Mouse (Mus musculus) CD4-positive helper T cell, adult 2 months (primary cell): ENCODE data around the gene D10Jhu81e.
"Not testable (repeated sequence)": the region's sequence is repeated elsewhere in the genome, so short reads cannot be mapped to it uniquely, and the experiment has no call there.

Source experiments
- DNase-seq: peaks from one replicate; pipeline ENCODE4 v3.0.0-alpha.2; 2012; ENCODE audit warnings: low read depth, missing footprints, low spot score

D10Jhu81e gene

DNA sequence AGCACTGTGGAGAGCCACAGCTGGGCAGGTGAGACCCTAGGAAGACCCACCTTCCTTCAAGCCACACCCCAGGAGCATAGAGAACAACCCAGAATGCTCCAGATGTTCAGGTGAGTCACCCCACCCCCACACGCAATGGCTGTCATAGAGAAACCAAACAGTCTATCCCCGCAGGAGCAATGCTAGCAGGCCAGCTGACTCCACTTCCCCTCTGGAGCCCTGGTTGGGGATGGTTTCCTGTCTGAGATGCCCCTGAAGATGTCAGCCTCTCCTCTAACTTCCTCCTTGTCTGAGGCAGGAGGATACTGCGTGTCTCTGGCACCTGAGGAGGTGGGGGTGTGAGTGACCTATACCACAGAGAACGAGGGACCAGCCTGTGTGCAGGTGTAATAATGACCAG is 35.2 kb downstream of the D10Jhu81e start:
- DNase-seq, result peak; percentile 52

DNA sequence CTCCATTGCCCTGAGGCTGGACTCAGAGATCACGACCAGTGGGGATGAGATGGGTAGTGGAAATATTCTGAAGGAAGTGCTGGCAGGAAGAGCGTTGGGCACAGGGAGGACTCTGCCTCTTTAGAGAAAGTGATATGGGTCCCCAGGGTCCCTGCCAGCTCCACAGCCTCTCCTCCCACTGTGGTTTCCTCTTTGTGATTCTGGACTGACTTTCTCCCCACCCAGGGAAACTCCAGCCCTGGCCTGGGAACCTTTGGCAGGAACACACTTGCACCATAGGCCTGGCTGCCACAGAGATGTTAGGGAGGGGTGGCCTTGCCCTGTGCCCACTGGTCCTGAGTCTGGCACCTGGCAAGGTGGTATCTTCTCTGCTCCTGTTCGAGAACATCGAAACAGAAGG is 39.6 kb downstream of the D10Jhu81e start:
- no peak for DNase-seq

DNA sequence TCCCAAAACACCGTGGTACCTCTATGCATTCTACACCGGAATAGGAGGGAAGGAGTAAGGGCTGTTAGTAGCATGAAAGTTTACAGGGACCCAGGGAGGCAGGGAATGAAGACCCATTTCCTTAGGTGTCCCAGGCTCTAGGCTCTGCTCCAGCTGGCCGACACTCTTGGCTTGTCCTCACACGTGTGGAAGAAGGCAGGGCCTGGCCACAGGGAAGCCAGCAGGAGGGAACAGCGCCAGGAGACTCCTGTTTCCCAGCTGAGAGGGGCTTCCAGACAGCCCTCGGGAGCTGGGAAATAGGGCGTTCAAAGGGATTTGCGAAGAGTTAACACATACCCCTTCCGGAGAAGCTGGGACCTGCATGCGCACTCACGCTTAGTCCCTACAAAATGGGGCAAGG is 40.2 kb downstream of the D10Jhu81e start:
- DNase-seq, result no peak

DNA sequence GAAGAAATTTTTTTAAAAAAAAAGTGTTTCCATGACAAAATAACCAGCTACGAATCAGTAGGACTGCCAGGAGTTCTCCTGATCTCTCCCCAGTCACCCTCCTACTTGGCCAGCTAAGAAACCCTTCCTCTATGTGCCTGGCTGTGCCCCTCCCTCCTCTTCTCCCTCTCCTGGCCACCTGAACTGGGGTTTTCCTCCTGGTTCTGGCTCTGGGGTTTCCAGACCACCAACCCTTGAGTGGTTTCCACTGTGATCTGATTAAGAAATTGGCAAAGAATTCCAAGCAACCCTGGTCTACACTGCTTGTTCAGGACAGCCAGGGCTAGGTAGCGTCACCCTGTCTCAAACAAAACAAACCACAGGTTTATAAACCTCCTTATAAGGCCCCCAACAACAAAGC is 40.9 kb downstream of the D10Jhu81e start:
- DNase-seq, result no peak

DNA sequence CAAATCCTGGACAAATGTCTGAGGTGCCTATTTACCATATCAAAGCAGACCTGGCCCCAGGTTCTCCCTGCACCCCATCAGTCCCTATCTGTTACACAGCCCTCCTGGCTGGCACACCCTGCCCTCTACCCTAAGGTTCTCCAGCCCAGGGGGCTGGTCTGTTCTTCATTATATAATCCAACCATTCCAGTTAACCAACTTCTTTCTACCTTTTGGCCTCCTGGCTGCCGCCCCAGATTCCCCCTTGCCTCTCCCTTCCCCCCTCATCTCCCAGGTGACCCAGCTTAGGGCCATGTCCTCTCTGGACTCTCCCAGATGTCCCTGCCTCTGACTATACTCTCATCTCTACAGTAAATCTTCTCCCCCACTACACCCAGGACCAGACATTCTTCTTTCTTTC is 41.7 kb downstream of the D10Jhu81e start:
- no peak for DNase-seq

DNA sequence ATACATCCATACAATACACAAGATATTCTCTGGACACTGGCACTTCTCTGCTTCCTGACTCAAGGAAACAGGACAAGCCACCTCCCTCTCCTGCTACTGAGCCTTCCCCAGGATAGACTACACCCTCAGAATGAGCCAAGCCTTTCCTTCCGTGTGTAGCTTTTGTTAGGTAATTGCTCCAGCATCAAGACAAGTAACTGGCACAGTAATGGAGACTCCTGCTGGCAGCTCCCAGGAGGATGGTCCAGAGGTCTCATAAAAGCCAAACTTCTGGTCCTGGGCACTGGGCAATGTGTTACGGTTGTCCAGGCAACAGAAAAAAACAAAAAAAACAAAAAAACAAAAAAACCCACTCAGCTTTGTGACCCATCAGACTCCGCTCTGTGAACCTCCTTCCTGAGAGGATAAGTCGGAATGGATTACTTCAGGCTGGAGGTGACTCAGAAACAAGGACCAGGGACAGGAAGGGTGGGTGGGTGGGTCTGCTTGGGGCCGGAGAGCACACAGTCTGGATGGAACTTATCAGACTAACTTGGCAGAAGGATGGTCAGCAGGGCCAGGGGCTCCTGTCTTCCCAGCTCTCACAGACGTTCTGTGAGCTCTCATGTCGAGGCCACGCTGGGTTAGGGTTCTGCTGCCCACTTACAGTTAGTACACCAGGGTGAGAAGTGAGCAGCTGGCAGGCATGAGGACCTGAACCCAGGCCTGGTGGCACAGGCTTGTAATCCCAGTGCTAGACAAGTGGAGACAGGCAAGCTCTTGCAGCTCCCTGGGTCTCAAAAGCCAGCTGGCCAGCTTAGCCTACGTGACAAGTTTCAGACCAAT is 42.3 kb downstream of the D10Jhu81e start:
- DNase-seq, result no peak

- DNase-seq, result peak; percentile 68
Observed at GRCm38 (mm10) chr10:78126311-78126710, 43.3 kb downstream of the D10Jhu81e start.

DNA sequence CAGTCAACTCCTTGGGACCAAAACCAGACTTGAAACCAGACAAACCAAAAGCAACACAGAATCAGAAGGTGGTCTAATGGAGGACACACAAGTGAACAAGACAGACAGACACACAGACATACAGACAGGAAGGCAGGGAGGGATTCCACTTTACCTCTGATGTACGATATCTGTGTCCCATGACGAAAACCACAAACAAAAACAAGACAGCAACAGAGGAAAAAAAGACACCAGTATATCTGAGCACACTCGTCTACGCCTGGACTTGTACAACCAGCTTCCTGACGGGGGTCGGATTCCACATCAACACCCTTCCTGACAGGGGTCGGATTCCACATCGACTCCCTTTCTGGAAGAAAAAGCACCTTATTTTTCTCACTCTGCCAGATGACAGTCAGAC is 44.5 kb downstream of the D10Jhu81e start:
- peak; percentile 70 for DNase-seq

GRCm38 (mm10) chr10:78124137-78124536 is 45.4 kb downstream of the D10Jhu81e start:
- not testable (repeated sequence) for DNase-seq

DNA sequence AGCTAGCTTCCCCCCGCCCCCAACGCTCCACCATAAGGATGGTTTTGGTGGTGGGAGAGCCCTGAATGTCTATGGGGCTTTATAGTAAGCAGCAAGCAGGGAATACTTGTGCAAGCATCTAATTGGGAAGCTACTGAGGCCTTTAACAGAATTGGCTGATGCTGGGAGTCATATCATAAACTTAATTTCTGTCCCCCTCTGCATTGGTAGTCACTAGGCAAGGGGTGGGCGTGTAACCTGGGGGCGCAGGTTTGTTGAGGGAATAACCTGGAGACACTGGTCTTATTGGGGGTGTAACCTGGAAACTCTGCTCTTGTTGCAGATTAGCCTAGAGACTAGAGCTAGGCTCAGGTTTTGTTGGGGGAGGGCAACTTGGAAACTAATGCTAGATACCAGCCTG is 50.2 kb downstream of the D10Jhu81e start:
- no peak for DNase-seq

GRCm38 (mm10) chr10:78115153-78115552 is 54.4 kb downstream of the D10Jhu81e start:
- DNase-seq, result peak; percentile 55

DNA sequence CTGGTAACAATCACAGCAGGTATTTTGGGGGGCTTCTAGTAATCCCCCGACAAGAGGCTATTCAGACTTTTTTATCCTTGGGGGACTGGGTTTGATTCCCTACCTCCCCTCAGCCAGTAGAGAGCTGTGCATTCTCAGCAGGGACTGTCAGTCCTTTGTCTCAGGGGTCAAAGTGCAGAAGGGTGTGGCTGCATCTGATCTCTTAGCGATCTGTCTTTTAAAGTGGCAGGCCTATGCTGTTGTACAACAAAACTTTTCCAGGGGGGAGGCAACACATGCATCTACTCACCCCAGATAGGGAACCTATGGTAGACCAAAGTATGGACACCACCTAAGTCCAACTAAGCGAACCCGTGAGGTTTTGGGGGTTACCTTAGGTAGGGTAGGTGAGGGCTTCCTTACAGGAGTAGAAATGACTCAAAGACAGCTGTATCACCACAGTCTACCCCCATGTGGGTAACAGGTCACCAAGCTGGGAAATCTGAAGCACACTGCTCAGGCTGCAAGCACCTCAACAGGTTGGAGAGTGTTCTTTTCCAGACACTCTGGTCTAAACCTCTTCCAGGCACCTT is 55.0 kb downstream of the D10Jhu81e start:
- DNase-seq, result no peak
